Mouse (Mus musculus): ENCODE measurements around the gene Cdh13. TPM values are rescaled to one million over a fixed set of nuclear protein-coding genes. Genes with fewer than 3 reads are reported as not detected.
A peak's percentile ranks its signal among the peaks of the same experiment; 100 is the strongest.

Gene Cdh13
- total RNA-seq, 2 experiments from 2014 or later: 165 to 166 TPM

GRCm38 (mm10) chr8:118296477-118296876 is 12.9 kb downstream of the Cdh13 start:
- DNase-seq: no peak

DNA sequence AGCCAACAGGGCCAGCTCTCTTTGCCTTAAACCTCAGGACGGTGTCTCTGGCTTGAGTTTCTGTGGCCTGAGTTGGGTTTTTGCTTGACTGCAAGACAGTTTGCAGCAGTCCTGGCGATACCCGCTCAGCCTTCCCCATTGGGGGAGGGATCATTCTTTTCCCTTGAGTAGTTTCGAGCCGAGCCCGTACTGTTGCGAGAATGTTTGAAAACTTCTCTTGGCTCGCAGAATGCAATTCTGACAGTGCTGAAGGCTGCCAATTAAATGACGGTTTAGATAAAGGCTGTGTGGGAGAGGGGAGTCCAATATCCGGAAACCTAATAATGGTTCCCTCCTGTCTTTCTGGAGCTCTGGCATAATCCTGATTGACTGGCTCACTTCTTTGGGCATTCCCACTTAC is 23.4 kb downstream of the Cdh13 start:
- DNase-seq: no peak

GRCm38 (mm10) chr8:118309106-118309505 is 25.6 kb downstream of the Cdh13 start:
- no peak for DNase-seq

- peak; percentile 57 for DNase-seq
Observed at GRCm38 (mm10) chr8:118313426-118314187, 30.1 kb downstream of the Cdh13 start.

DNA sequence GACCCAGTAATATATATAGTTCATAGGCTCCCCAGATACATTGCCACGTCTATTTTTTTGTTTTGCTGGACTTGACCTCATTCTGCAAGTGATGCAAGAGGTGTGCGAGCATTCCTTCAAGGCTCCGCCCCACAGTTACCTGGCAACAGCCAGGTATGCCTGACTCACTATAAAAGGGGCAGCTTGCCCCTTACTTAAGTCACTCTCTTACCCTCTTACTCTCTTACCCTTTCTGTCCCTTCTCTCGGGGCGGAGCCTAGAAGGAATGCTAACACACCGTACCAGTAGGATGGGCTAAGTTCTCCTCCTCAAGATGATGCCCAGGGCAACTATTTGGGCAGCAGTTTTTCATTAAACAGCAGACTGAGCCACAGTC is 30.6 kb downstream of the Cdh13 start:
- DNase-seq: no peak

DNA sequence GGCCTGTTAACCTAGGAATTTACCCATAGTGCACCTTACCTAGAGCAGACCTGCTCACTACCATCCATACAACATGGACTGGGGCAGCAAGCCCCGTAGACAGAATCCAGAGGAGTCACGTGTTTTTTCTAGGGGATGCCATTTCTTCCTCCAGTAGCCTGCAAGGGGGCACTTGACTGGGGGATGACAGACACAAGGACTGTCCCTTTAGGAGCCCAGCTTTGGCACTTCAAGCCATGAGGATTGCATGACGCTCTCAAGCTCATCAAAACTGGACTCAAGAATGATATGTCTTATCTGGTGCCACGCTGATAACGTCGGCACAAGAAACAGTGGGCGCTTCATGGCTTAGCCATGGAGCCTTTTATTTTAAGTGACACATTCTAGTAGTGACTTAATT is 31.4 kb downstream of the Cdh13 start:
- no peak for DNase-seq

- no peak for DNase-seq
Observed at GRCm38 (mm10) chr8:118316440-118316839, 32.9 kb downstream of the Cdh13 start.

GRCm38 (mm10) chr8:118320566-118320965 is 37.0 kb downstream of the Cdh13 start:
- DNase-seq: no peak

DNA sequence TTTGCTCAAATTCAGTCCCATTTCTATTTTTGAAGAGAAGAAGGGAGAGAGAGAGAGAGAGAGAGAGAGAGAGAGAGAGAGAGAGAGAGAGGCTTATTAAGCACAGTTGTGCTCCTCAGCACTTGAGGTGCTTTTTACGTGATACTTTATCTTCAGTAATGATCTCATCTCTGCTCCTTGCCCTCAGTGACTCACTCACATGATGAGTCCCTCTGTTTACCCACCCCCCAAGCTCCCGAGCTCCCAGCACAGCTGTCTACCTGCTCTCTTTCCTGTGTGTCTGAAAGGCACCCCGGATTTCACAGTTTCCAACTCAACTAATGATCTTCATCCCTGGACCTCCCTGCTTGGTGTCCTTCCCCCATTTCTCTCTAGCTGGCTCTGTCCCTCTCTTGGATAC is 39.9 kb downstream of the Cdh13 start:
- DNase-seq: no peak

- DNase-seq: no peak
Observed at GRCm38 (mm10) chr8:118334933-118335332, 51.4 kb downstream of the Cdh13 start.

- no peak for DNase-seq
Observed at GRCm38 (mm10) chr8:118339711-118340110, 56.2 kb downstream of the Cdh13 start.

GRCm38 (mm10) chr8:118343267-118343666 is 59.7 kb downstream of the Cdh13 start:
- peak; percentile 16 for DNase-seq

DNA sequence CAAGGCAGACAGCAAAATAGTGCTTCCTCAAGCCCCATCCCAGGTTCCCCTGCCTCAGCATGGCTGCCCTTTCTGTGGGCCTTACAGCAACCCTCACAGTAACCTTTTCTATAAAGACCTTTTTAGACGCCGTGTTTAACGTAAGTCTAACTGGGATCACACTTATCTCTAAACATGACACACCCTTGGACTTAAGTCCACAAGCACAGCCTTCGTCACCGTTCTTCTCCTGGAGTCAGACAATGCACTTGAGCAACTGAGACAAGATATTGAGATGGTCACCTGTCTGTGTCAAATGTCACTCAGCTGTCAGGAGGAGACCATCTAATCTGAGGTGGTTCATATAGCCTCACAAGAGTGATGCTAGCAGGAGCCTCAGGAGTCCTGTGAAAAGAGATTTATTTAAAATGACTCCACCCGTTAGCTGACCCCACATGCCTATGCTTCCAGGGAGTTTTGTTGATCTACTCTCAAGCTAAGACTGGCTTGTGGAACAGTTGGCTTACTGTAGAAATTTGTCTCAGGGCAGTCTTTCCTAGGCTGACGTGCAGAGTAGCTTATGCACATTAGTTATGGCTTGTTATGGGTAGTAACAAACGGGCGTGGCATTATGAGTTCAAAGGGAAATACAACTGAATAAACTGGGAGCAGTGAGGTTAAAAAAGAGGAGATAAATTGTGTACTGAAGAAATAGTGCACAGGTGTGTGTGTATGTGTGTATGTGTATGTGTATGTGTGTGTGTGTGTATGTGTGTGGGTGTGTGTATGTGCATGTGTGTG is 65.4 kb downstream of the Cdh13 start:
- DNase-seq: no peak

GRCm38 (mm10) chr8:118350136-118350535 is 66.6 kb downstream of the Cdh13 start:
- no peak for DNase-seq

DNA sequence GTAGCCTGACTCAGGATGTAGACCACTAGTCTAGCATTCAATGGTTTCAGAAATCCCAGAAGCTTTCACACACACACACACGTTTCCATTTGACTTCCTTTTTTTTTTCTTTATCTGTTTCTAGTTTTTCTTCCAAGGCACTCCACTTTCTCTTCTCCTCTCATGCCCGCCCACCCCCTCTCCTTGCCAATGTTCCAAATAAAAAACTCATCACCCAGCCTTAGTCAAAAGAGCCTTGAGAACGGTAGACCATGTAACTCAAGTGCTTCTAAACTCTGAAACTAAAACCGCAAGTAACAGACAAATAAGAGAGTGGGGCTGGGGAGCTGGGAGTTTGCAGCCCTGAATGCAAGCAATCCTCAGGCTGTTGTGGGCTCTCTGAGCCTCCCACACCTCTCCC is 69.5 kb downstream of the Cdh13 start:
- no peak for DNase-seq

- DNase-seq: no peak
Observed at GRCm38 (mm10) chr8:118357067-118357466, 73.5 kb downstream of the Cdh13 start.

GRCm38 (mm10) chr8:118357596-118357995 is 74.1 kb downstream of the Cdh13 start:
- DNase-seq: no peak

DNA sequence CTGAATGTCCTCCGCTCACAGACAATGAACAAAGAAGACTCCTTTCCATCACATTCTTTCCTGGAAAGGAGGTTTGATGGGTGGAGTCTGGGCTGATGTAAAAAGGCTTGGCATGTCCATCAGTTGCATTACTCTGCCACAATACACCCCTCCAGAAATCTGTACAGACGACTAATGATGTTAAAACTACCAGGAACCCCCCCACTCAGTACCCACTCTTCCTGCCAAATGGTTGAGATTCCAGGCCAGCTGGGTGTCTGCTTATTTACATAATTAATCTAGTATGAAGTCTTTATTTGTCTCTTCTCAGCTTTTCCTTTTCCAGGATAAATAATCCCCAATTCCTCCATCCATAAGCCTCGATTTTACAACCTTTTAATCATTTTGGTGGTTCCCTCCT is 80.2 kb downstream of the Cdh13 start:
- DNase-seq: no peak

DNA sequence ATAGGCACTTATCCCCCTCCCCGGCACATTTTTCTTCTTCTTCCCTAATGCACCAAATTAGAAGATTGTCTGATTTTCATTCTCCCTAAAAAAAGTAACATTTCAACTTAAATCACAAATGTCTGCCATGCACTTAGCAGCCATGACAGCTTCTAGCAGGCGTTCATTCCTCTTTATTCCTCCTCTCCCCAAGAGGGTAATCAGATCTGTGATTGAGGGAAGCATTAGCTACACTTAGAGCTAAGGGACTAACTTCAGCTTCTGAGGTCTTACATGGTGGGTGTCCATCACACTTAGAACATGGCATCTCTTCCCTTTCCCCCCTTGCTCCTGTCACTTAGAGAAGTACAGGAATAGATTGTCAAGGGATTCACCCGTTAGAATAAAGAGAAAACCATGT is 89.6 kb downstream of the Cdh13 start:
- DNase-seq: no peak

- DNase-seq: no peak
Observed at GRCm38 (mm10) chr8:118374738-118375137, 91.2 kb downstream of the Cdh13 start.

GRCm38 (mm10) chr8:118376791-118377190 is 93.3 kb downstream of the Cdh13 start:
- DNase-seq: peak; percentile 8

- no peak for DNase-seq
Observed at GRCm38 (mm10) chr8:118378985-118379384, 95.5 kb downstream of the Cdh13 start.

DNA sequence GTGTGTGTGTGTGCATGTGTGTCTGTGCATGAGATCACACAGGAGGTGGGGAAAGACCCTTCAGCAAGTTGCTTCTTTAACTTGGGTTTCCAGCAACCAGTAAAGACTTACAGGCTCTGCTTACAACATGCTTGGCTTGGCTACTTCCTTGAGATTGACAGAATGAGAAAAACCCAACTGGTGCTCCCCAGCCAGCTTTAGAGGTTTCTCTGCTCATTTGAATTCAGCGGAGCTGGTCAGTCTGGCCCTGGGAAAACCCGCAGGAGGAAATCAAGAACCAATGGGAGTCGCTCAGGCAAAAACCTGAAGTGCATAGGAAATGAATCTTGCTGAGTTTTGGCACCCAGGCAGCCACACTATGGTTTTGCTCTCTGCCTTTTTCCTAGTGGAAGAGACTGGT is 96.1 kb downstream of the Cdh13 start:
- no peak for DNase-seq

DNA sequence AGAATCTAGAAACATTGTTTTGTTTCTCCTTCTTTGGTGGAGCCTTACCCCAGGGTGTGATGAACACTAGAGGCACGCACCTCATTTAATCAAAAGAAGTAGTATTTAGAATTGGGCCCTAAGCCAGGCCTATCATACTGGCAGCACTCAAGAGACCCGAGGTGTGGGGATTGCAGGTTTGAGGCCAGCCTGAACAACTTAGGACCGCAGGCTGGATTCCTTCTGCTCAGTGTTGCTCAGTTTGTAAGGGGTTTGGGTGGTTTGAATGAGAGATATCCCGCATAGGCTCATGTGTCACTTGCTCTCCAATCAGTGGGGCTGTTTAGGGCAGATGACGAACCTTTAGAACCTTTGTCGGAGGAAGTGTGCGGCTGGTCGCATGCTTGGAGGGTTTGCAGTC is 96.5 kb downstream of the Cdh13 start:
- no peak for DNase-seq

All from gastrocnemius, postnatal 10 days (tissue).